Mouse (Mus musculus) kidney, postnatal 0 days (tissue): ENCODE measurements around the gene Stk38. TPM values are rescaled to one million over a fixed set of nuclear protein-coding genes. Genes with fewer than 3 reads are reported as not detected.
A peak's percentile ranks its signal among the peaks of the same experiment; 100 is the strongest.

Experiments
- ATAC-seq: fragments of 200-750 bp; cut with Nextera tagmentation; replicated peaks from 2 replicates; pipeline ENCODE4 v1.8.0; 2017; ENCODE audit warnings: low read depth, moderate number of reproducible peaks, moderate TSS enrichment, moderate library complexity; ENCODE audit not compliant: low FRiP score
- DNase-seq: peaks from one replicate; pipeline ENCODE4 v3.0.0-alpha.2; 2016; ENCODE audit warnings: low spot score
- H3K27ac ChIP-seq: fragments of 300-500 bp; sonication (generic); 2 replicates; pipeline ENCODE4 v1.5.1; 2014; ENCODE audit warnings: mild to moderate bottlenecking
- H3K27me3 ChIP-seq: fragments of 300-500 bp; sonication (generic); 2 replicates; pipeline ENCODE4 v1.6.1; 2014; ENCODE audit warnings: low read length, mixed read lengths; ENCODE audit not compliant: insufficient read depth
- H3K36me3 ChIP-seq: fragments of 300-500 bp; sonication (generic); 2 replicates; pipeline ENCODE4 v1.6.1; 2014; ENCODE audit warnings: low read length, mixed read lengths; ENCODE audit not compliant: insufficient read depth
- H3K4me1 ChIP-seq: fragments of 300-500 bp; sonication (generic); replicated peaks from 2 replicates; pipeline ENCODE4 v1.6.1; 2014; ENCODE audit warnings: antibody characterized with exemption, low read length, mixed read lengths; ENCODE audit not compliant: insufficient read depth
- H3K4me2 ChIP-seq: fragments of 300-500 bp; sonication (generic); 2 replicates; pipeline ENCODE4 v1.6.1; 2014; ENCODE audit warnings: mild to moderate bottlenecking, low read length, moderate library complexity, mixed read lengths
- H3K4me3 ChIP-seq: fragments of 300-500 bp; sonication (generic); replicated peaks from 2 replicates; pipeline ENCODE4 v1.5.1; 2014; ENCODE audit warnings: low read depth, low read length
- H3K9ac ChIP-seq: fragments of 300-500 bp; sonication (generic); 2 replicates; pipeline ENCODE4 v1.6.1; 2014; ENCODE audit warnings: low read depth, low read length
- H3K9me3 ChIP-seq: fragments of 300-500 bp; sonication (generic); replicated peaks from 2 replicates; pipeline ENCODE4 v1.6.1; 2016; ENCODE audit warnings: low read length, inconsistent platforms, mixed read lengths
- CTCF ChIP-seq: IDR thresholded peaks from 2 replicates; pipeline ENCODE4 v1.5.1; 2016; ENCODE audit warnings: antibody characterized with exemption, low read depth, mild to moderate bottlenecking, moderate library complexity
- WGBS: fragments of 180-500 bp; shearing (Covaris S2); extraction: QIAGEN DNeasy Blood & Tissue Kit; methylation state at CpG from one replicate; pipeline ENCODE4 v1.1.7; 2014; 5-methylcytosine and 5-hydroxymethylcytosine counted together
- polyA plus RNA-seq: library from polyadenylated mRNA; unstranded; fragments of >200 nt; fragmentation: Nextera tagmentation; extraction: Ambion mirVana; gene quantifications from 2 replicates; pipeline ENCODE4 v1.2.1, GENCODE M21; 2015

The Stk38 gene
- polyA plus RNA-seq, 1 experiment from 2014 or later = 58.8 TPM

DNA sequence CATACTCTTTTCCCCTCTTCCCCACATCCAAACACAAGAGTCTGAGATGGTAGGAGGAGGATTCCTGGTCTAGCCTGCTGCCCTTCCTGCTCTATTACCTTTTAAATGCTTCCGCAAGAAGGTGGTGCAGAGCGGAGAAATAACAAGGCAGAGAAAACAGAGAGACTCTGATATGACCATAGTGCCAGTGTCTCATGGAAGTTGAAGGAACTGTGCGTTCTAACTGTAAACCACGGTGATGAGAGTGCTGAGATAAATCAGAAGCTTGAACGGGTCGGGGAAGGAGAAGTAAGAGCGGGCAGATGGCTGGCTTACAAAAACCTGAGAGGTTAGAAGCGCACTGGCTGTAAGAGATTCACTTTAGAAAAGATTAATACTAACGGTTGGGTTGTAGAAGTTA, 53.4 kb downstream of the Stk38 start:
- H3K9me3 ChIP-seq = no peaks in the 10 kb centered on the region
- no peak overlapping the region for H3K4me3 ChIP-seq
- ATAC-seq (no peak), DNase-seq (no peak)
- no peak for TF ChIP-seq CTCF
- H3K27ac ChIP-seq = no peak overlapping the region
- WGBS = 95% methylated on average over 9 of the region's 9 CpGs
- H3K36me3 ChIP-seq = no peaks in the 10 kb centered on the region
- no peaks in the 10 kb centered on the region for H3K27me3 ChIP-seq
- H3K4me1 ChIP-seq = peaks cover 15% of the 10 kb centered on the region
- H3K4me2 ChIP-seq = peak overlapping the region; percentile 81; the same call in 1 of the 2 replicates
- no peak overlapping the region for H3K9ac ChIP-seq

DNA sequence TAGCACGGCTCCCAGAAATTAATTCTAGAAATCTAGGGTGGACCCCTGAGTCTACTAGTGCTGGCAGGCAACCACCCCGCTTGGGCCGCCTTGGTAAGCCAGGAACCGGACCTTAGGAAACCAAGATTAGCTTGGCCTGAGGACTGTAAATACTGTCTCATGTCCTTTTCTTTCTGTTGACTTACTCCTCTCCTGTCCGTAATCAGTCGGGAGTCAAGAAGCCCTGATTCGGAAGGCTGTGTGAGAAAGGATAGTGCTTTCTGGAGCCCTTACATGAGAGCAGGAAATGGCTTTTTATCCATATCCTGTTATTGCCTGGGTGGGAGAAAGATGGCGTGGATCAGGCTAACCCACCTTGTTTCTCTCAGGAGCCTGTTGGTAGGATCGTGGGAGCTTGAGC, 54.5 kb downstream of the Stk38 start:
- peak; percentile 50 for DNase-seq
- WGBS = 4% methylated on average over 9 of the region's 9 CpGs
- peak overlapping the region; percentile 81 for H3K4me2 ChIP-seq

DNA sequence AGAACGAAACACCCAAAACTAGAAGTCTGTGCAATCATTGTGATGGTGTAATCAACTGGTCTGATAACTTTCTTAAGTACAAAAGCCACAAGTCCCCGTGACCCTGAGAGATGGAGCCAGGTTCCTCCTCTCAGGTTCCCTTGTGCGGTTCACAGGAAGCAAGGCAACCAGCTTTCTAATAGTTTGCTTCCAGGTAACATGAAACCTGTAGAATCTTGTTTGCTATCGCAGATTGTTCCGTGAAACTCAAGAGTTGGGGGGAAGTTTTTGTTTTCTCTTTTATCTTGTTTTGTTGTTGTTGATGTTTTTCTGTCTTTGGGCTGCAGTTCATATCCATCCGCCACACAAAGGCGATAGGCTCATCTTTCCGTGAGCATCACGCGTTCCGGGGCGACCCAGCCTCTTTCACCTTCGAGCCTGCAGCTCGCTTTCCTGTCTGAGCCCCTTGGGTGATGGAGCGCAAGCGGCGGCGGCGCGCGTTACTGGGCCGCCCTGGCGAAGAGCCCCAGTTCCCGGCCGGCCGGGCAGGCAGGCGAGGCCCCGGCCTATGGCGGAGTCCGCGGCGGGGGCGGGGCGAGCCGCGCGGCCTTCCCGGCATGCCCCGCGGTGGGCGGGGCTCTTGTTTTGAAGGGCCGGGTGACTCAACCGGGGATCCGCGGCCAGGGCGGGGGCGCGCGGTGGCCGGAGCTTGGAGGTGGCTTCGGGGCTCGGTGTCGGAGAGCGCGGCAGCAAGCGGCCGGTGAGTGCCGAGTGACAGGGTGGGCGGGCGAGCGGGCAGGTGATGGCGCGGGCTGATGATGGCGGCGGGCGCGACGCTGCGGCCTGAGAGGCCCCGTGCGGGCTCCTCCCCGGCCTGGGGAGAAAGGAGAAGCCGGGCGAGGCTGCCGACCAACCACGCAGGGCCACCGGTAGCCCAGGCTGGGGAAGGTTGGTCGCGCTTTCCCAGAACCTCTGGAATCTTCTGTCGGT, 55.7 kb downstream of the Stk38 start, which contains the start of gene Kctd20:
Gene Kctd20, plus strand, starts transcription at position 120 of the 969 bp plus-strand sequence.
- Histone ChIP-seq H3K4me2 (peak within 1 kb of the TSS; percentile 81), H3K27me3 (no peaks in the 10 kb centered on the region), H3K9ac (peak within 1 kb of the TSS; percentile 83), H3K27ac (peak within 1 kb of the TSS; percentile 91), H3K9me3 (0 out of 2 replicates have a peak, but pooled peaks cover 5% of the 10 kb centered on the region), H3K4me1 (peaks cover 15% of the 10 kb centered on the region), H3K4me3 (peak within 1 kb of the TSS; percentile 50), H3K36me3 (no peaks in the 10 kb centered on the region)
- TF ChIP-seq CTCF = no peak
- WGBS = under 1% methylated on average over 69 of the region's 80 CpGs
- DNase-seq (peak; percentile 86), ATAC-seq (peak; percentile 93)

More for the DNA sequence above, 54.5 kb downstream of the Stk38 start:
- Histone ChIP-seq H3K9me3 (no peaks in the 10 kb centered on the region), H3K4me3 (peak overlapping the region; percentile 50), H3K36me3 (no peaks in the 10 kb centered on the region), H3K9ac (peak overlapping the region; percentile 83), H3K27me3 (no peaks in the 10 kb centered on the region), H3K4me1 (peaks cover 15% of the 10 kb centered on the region), H3K27ac (peak overlapping the region; percentile 91)
- TF ChIP-seq CTCF = no peak
- ATAC-seq = no peak

DNA sequence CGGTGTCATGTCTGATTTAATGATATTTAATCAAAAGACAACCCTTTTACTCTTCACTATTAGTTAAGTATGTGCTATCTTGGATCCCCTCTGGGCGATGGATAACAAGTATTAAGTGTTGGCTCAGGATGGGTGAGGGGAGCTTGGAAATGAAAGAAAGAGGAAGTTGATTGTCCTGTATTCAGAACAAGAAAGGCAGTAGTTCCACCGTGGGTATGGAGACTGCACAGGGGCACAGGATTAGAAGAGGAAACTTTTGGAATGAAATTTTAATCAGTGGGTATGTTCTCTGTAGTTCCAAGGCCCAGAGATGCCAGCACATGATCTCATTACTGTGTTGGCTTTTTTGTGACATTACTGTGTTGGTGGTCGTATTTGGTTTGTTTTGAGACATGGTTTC, 57.0 kb downstream of the Stk38 start:
- no peak for TF ChIP-seq CTCF
- H3K9ac ChIP-seq = no peak overlapping the region

DNA sequence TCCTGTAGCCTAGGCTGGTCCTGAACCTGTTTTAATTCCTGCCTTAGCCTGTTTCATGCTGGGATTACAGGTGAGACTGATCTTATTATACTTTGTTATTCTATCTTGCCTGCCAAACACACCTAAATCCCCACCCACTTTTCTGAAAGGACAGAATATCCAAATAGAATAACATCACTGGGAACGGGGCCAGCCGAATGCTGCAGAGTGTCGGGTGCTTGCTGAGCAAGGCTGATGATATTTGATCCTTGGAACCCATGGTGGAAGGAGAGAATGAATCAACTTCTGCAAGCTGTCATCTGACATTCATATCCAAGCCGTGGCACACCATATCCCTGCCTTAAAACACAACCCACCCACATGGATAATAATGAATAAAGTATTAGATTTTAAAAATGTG, 59.1 kb downstream of the Stk38 start:
- H3K27me3 ChIP-seq = no peaks in the 10 kb centered on the region
- H3K9ac ChIP-seq = no peak overlapping the region
- H3K4me2 ChIP-seq = no peak overlapping the region
- H3K27ac ChIP-seq = no peak overlapping the region
- no peaks in the 10 kb centered on the region for H3K36me3 ChIP-seq
- H3K9me3 ChIP-seq = 0 out of 2 replicates have a peak, but pooled peaks cover 6% of the 10 kb centered on the region
- H3K4me3 ChIP-seq = no peak overlapping the region
- TF ChIP-seq CTCF = no peak
- DNase-seq (no peak), ATAC-seq (no peak)
- peaks cover 7% of the 10 kb centered on the region; the same call in 1 of the 2 replicates for H3K4me1 ChIP-seq
- 48% methylated on average over 4 of the region's 4 CpGs for WGBS

More for the DNA sequence above, 57.0 kb downstream of the Stk38 start:
- no peaks in the 10 kb centered on the region for H3K27me3 ChIP-seq
- H3K9me3 ChIP-seq = 0 out of 2 replicates have a peak, but pooled peaks cover 6% of the 10 kb centered on the region
- H3K4me1 ChIP-seq = peaks cover 15% of the 10 kb centered on the region
- DNase-seq = no peak
- ATAC-seq = no peak
- WGBS = 82% methylated on average over 4 of the region's 4 CpGs
- no peaks in the 10 kb centered on the region for H3K36me3 ChIP-seq
- no peak overlapping the region for H3K4me2 ChIP-seq
- no peak overlapping the region for H3K4me3 ChIP-seq
- H3K27ac ChIP-seq = no peak overlapping the region
